Mouse (Mus musculus) heart, embryonic 15.5 days (tissue): ENCODE results near the gene Pnp. TPM values are rescaled to one million over a fixed set of nuclear protein-coding genes. Genes with fewer than 3 reads are reported as not detected.
"Not testable (repeated sequence)": the region's sequence is repeated elsewhere in the genome, so short reads cannot be mapped to it uniquely, and the experiment has no call there.

ENCODE experiments used
- ATAC-seq: fragments of 200-750 bp; cut with Nextera tagmentation; replicated peaks from 2 replicates; pipeline ENCODE4 v1.8.0; 2017; ENCODE audit warnings: low read depth, moderate TSS enrichment; ENCODE audit not compliant: insufficient number of reproducible peaks, insufficient read depth, low FRiP score
- H3K27ac ChIP-seq: fragments of 300-500 bp; sonication (generic); 2 replicates; pipeline ENCODE4 v1.5.1; 2015; ENCODE audit warnings: mild to moderate bottlenecking, inconsistent platforms
- H3K27me3 ChIP-seq: fragments of 300-500 bp; sonication (generic); 2 replicates; pipeline ENCODE4 v1.6.1; 2015; ENCODE audit warnings: inconsistent platforms
- H3K36me3 ChIP-seq: fragments of 300-500 bp; sonication (generic); 2 replicates; pipeline ENCODE4 v1.6.1; 2015; ENCODE audit warnings: mild to moderate bottlenecking, inconsistent platforms
- H3K4me1 ChIP-seq: fragments of 300-500 bp; sonication (generic); replicated peaks from 2 replicates; pipeline ENCODE4 v1.6.1; 2015; ENCODE audit warnings: inconsistent platforms
- H3K4me2 ChIP-seq: fragments of 300-500 bp; sonication (generic); 2 replicates; pipeline ENCODE4 v1.6.1; 2015; ENCODE audit warnings: inconsistent platforms, mild to moderate bottlenecking, moderate library complexity
- H3K4me3 ChIP-seq: fragments of 300-500 bp; sonication (generic); 2 replicates; pipeline ENCODE4 v1.5.1; 2015; ENCODE audit warnings: mild to moderate bottlenecking, inconsistent platforms
- H3K9ac ChIP-seq: fragments of 300-500 bp; sonication (generic); 2 replicates; pipeline ENCODE4 v1.6.1; 2015; ENCODE audit warnings: mild to moderate bottlenecking, inconsistent platforms
- H3K9me3 ChIP-seq: fragments of 300-500 bp; sonication (generic); replicated peaks from 2 replicates; pipeline ENCODE4 v1.6.1; 2016; ENCODE audit warnings: inconsistent platforms
- WGBS: fragments of 180-500 bp; shearing (Covaris S2); methylation state at CpG from one replicate; pipeline ENCODE4 v1.1.7; 2015; ENCODE audit warnings: mixed read lengths; 5-methylcytosine and 5-hydroxymethylcytosine counted together
- polyA plus RNA-seq: library from polyadenylated mRNA; unstranded; fragments of >200 nt; fragmentation: Nextera tagmentation; extraction: Ambion mirVana; gene quantifications from 2 replicates; pipeline ENCODE4 v1.2.1, GENCODE M21; 2015

Pnp gene
- polyA plus RNA-seq, 1 experiment from 2014 or later, result 29.6 TPM

DNA sequence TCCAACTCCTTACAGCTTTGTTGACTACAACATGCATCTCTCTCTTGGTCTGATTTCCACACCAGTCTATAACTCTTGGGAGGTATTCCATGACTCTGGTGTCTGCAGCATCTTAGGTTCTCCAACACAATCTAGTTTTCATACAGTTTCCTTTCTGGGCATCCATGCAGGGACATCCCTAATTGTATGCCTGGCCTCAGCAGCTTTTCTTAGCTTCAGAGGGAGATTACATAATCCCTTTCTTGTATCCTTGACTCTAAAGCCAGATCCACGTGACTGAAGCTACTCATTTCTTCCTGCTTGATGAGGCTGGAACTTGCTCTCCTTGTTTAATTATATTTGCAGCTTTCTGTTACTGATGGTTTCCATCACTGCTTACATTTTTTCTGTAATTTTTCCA lies 5.8 kb downstream of the Pnp start:
- H3K36me3 ChIP-seq, result no peaks in the 10 kb centered on the region
- no peak overlapping the region for H3K27ac ChIP-seq
- H3K4me2 ChIP-seq, result no peak overlapping the region
- ATAC-seq, result no peak
- H3K9ac ChIP-seq, result no peak overlapping the region
- no peak overlapping the region for H3K4me3 ChIP-seq
- no peaks in the 10 kb centered on the region for H3K27me3 ChIP-seq
- H3K4me1 ChIP-seq, result peaks cover 1% of the 10 kb centered on the region
- no peaks in the 10 kb centered on the region for H3K9me3 ChIP-seq
- 47% methylated on average over 1 of the region's 1 CpGs for WGBS

DNA sequence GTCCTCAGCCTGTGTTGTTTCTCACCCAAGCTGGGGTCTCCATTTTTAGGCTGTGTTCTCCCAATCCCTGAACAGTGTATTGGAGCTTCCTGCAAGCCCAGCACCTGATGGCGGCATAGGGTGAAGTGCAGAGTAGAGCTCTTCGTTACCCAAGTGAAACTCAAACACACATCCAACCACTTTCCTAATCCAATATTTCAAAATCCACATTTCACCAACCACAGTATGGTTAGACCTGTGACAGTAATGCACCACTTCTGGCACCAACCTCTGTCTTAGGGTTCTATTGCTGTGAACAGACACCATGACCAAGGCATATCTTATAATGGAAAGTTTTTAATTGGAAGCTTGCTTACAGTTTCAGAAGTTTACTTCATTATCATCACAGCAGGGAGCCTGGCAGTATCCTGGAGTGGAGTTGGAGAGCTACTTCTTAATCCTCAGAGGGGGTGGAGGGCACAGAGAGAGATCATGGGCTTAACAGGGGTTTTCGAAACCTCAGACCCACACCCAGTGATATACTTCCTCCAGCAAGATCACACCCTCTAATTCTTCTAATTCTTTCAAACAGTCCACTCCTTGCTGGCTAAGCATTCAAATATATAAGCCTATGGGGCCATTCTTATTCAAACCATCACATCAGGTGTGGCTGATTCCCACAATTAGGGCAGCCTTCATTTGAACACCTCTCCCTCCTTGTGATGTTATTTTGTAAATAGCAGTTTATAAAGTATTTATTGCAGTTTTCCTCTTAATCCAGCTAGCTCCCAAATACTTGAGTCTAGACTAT lies 7.4 kb downstream of the Pnp start:
- H3K4me2 ChIP-seq, result no peak overlapping the region
- no peaks in the 10 kb centered on the region for H3K4me1 ChIP-seq
- no peak for ATAC-seq
- H3K36me3 ChIP-seq, result no peaks in the 10 kb centered on the region
- WGBS, result 81% methylated on average over 3 of the region's 3 CpGs
- H3K27me3 ChIP-seq, result no peaks in the 10 kb centered on the region
- H3K9ac ChIP-seq, result no peak overlapping the region
- H3K9me3 ChIP-seq, result no peaks in the 10 kb centered on the region
- no peak overlapping the region for H3K4me3 ChIP-seq
- H3K27ac ChIP-seq, result no peak overlapping the region

DNA sequence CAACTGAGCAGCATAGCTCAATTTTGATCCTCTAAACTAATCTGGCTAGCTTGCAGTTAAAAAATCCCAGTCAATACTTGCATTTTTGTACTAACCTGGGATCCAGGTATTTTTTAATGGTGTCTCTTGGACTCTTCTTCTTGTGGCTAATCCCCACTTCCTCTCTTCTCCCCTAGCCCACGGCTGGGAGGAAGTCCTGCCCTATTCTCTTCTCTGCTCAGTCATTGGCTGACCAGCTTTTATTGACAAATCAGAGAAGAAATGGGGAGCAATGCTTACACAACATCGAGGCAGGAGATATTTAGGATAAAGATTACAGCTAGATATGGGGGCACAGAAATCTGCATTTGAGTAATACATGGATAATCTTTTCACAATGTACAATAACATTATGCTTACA lies 8.1 kb downstream of the Pnp start:
- no peak overlapping the region for H3K9ac ChIP-seq
- WGBS, result 21% methylated on average over 2 of the region's 2 CpGs

DNA sequence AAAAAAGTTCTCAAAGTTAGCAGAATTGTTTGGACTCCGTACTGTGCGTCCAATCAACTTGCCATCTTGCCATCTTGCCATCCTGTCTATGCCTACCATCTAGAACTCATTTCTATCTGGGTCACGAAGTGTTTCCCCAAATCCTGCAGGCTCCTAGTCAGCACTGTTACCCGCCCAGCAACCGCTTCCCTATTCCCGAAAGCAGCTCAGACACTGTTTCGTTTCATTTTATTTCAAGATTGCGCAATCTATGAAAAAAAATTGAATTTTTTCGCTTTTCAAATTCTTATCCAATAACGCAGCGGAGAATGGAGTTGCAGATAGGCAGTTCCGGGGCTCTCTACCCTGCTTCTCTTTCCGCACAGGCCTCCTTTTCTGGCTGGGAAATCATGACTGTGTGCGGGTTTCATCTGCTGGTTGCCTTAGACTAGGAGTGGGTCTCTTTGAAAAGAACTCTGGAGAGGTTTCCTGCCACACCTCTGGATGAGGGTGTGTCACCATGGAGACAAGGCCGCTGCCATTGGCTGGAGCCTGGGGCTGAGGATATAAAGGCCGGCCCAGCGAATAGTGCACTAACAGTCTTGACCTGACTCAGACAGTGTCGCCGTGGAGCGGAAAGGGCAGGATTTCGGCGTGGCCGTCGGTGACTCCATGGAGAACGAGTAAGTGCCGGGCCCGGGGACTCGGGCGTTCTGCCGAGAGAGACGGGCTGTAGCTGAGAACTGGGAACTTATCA lies 13.2 kb downstream of the Pnp start, which contains the start of gene Gm49342:
Gene Gm49342 (plus strand): TSS at position 586 of the 736 bp plus-strand sequence.
- 13% methylated on average over 31 of the region's 31 CpGs for WGBS
- no peaks in the 10 kb centered on the region for H3K9me3 ChIP-seq
- peak within 1 kb of the TSS; percentile 61 for H3K4me3 ChIP-seq
- H3K27me3 ChIP-seq, result no peaks in the 10 kb centered on the region
- H3K9ac ChIP-seq, result peak within 1 kb of the TSS; percentile 45
- H3K4me2 ChIP-seq, result peak within 1 kb of the TSS; percentile 60
- peaks cover 10% of the 10 kb centered on the region for H3K4me1 ChIP-seq
- ATAC-seq, result peak; percentile 96
- no peaks in the 10 kb centered on the region for H3K36me3 ChIP-seq
- H3K27ac ChIP-seq, result peak within 1 kb of the TSS; percentile 93

More for the DNA sequence above, 8.1 kb downstream of the Pnp start:
- H3K9me3 ChIP-seq, result no peaks in the 10 kb centered on the region
- no peak overlapping the region for H3K4me2 ChIP-seq
- no peaks in the 10 kb centered on the region for H3K27me3 ChIP-seq
- no peaks in the 10 kb centered on the region for H3K36me3 ChIP-seq
- no peak overlapping the region for H3K4me3 ChIP-seq
- peaks cover 2% of the 10 kb centered on the region for H3K4me1 ChIP-seq
- no peak for ATAC-seq
- H3K27ac ChIP-seq, result no peak overlapping the region

DNA sequence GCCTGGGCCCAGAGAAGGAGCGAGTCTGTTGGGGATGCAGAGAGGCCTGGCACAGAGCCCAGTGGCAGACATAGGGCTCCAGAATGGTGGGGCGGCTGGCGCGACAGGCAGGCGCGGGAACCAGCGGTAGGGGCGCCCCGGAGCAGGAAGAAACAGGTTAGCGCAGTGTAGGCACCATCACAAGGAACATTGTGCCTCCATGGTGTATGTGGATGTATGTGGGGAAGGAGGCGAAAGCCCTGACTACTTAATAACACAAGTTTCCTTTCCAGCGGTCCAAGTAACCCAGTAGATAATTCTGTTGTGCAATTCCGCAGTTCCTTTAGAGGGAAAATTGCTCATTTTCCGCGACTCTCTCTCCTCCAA lies 13.8 kb downstream of the Pnp start:
- H3K4me1 ChIP-seq, result peaks cover 10% of the 10 kb centered on the region
- H3K27me3 ChIP-seq, H3K9me3 ChIP-seq, H3K36me3 ChIP-seq: not testable (repeated sequence)
- peak; percentile 95 for ATAC-seq
- under 1% methylated on average over 15 of the region's 15 CpGs for WGBS
- H3K4me2 ChIP-seq, result peak overlapping the region; percentile 60
- peak overlapping the region; percentile 93 for H3K27ac ChIP-seq
- peak overlapping the region; percentile 45 for H3K9ac ChIP-seq
- H3K4me3 ChIP-seq, result peak overlapping the region; percentile 61

DNA sequence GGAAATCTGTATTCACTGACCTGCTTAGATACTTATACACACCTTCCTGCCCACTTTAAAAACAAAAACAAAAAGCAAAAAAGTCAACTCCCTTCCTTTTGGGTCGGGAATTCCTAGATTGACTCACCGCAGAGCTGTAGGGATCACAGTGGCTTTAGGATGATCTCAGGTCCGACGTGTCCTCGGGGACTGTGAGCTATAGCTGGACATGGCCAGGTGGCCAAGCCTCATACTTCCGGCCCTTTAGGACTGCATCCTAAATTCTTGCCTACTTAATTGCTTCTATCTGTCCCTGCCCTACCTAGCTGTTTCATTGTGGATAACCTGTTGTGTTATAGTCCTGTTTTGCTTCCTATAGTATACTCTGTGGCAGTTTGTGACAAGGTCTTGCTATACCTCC lies 14.2 kb downstream of the Pnp start:
- ATAC-seq, result not testable (repeated sequence)
- WGBS, result 11% methylated on average over 6 of the region's 6 CpGs
- H3K9ac ChIP-seq, result peak overlapping the region; percentile 45

DNA sequence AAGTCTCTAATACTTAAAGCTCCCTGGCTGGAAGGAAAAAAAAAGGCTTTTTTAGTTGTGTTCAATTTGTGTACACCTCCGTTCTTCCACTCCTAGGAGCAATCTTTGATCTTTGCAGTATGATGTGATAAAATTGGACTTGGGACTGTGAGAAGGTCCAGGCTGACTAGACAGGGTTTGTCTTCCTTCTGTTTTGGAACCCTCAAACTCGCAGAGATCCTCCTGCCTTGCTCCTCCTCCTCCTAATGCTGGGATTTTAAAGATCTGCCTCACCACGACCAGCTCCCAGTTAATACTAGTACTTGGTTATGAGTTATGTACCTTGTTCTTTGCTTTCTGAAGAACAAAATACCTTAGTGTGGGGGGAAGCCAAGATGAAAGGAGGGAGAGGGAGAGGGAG lies 14.6 kb downstream of the Pnp start:
- not testable (repeated sequence) for H3K9me3 ChIP-seq, H3K36me3 ChIP-seq, ATAC-seq, H3K27me3 ChIP-seq
- Histone ChIP-seq H3K9ac (peak overlapping the region; percentile 45), H3K4me3 (peak overlapping the region; percentile 61), H3K4me1 (peaks cover 10% of the 10 kb centered on the region), H3K4me2 (peak overlapping the region; percentile 60), H3K27ac (peak overlapping the region; percentile 93; the same call in 1 of the 2 replicates)
- WGBS, result 25% methylated on average over 3 of the region's 3 CpGs

More for the DNA sequence above, 14.2 kb downstream of the Pnp start:
- Histone ChIP-seq H3K27ac (peak overlapping the region; percentile 93), H3K4me2 (peak overlapping the region; percentile 60), H3K4me1 (peaks cover 10% of the 10 kb centered on the region), H3K4me3 (peak overlapping the region; percentile 61)
- not testable (repeated sequence) for H3K9me3 ChIP-seq, H3K27me3 ChIP-seq, H3K36me3 ChIP-seq

DNA sequence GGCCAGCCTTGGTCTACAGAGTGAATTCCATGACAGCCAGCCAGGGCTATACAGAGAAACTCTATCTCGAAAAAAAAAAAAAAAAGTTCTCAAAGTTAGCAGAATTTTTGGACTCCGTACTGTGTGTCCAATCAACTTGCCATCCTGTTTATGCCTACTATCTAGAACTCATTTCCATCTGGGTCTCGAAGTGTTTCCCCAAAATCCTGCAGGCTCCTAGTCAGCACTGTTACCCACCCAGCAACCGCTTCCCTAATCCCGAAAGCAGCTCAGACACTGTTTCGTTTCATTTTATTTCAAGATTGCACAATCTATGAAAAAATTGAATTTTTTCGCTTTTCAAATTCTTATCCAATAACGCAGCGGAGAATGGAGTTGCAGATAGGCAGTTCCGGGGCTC lies 24.6 kb downstream of the Pnp start:
- Histone ChIP-seq H3K4me1 (peaks cover 3% of the 10 kb centered on the region; the same call in 1 of the 2 replicates), H3K4me2 (peak overlapping the region; percentile 59; the same call in 1 of the 2 replicates), H3K27me3 (no peaks in the 10 kb centered on the region), H3K9me3 (no peaks in the 10 kb centered on the region), H3K27ac (no peak overlapping the region), H3K4me3 (no peak overlapping the region), H3K9ac (no peak overlapping the region), H3K36me3 (peaks cover 9% of the 10 kb centered on the region)
- 83% methylated on average over 10 of the region's 10 CpGs for WGBS
- ATAC-seq, result no peak

DNA sequence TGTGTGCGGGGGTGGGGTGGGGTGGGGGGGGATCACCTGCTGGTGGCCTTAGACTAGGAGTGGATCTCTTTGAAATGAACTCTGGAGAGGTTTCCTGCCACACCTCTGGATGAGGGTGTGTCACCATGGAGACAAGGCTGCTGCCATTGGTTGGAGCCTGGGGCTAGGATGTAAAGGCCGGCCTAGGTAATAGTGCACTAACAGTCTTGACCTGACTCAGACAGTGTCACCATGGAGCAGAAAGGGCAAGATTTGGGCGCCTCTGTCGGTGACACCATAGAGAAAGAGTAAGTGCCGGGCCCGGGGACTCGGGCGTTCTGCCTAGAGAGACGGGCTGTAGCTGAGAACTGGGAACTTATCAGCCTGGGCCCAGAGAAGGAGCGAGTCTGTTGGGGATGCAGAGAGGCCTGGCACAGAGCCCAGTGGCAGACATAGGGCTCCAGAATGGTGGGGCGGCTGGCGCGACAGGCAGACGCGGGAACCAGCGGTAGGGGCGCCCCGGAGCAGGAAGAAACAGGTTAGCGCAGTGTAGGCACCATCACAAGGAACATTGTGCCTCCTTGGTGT lies 25.1 kb downstream of the Pnp start, which contains the start of gene Pnp2:
Gene Pnp2 (plus strand): TSS at position 51 of the 567 bp plus-strand sequence.
- not testable (repeated sequence) for H3K9me3 ChIP-seq, H3K9ac ChIP-seq, H3K36me3 ChIP-seq, H3K4me1 ChIP-seq, H3K27ac ChIP-seq, H3K27me3 ChIP-seq
- WGBS, result 5% methylated on average over 19 of the region's 19 CpGs
- ATAC-seq, result peak; percentile 81
- Histone ChIP-seq H3K4me3 (peak within 1 kb of the TSS; percentile 35), H3K4me2 (peak within 1 kb of the TSS; percentile 59)

DNA sequence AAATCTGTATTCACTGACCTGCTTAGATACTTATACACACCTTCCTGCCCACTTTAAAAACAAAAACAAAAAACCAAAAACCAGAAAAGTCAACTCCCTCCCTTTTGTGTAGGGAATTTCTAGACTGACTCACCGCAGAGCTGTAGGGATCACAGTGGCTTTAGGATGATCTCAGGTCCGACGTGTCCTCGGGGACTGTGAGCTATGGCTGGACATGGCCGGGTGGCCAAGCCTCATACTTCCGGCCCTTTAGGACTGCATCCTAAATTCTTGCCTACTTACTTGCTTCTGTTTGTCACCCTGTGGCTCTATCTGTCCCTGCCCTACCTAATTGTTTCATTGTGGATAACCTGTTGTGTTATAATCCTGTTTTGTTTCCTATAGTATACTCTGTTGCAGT lies 25.8 kb downstream of the Pnp start:
- H3K27me3 ChIP-seq, H3K36me3 ChIP-seq, H3K9me3 ChIP-seq, H3K4me3 ChIP-seq, H3K27ac ChIP-seq, H3K9ac ChIP-seq, H3K4me1 ChIP-seq, ATAC-seq: not testable (repeated sequence)
- 84% methylated on average over 6 of the region's 6 CpGs for WGBS
- peak overlapping the region; percentile 59 for H3K4me2 ChIP-seq

DNA sequence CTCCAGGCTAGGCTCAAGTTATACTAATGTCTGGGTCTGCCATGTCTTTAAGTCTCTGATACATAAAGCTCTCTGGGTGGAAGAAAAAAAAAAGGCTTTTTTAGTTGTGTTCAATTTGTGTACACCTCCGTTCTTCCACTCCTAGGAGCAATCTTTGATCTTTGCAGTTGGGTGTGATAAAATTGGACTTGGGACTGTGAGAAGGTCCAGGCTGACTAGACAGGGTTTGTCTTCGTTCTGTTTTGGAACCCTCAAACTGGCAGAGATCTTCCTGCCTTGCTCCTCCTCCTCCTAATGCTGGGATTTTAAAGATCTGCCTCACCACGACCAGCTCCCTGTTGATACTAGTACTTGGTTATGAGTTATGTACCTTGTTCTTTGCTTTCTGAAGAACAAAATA lies 26.3 kb downstream of the Pnp start:
- not testable (repeated sequence) for H3K9me3 ChIP-seq, H3K27ac ChIP-seq, H3K4me3 ChIP-seq, ATAC-seq, H3K36me3 ChIP-seq, H3K4me2 ChIP-seq, H3K27me3 ChIP-seq, H3K9ac ChIP-seq, H3K4me1 ChIP-seq
- WGBS, result 68% methylated on average over 3 of the region's 3 CpGs
